Mouse (Mus musculus): ENCODE data around the gene Btbd9. TPM values are rescaled to one million over a fixed set of nuclear protein-coding genes. Genes with fewer than 3 reads are reported as not detected.
A peak's percentile ranks its signal among the peaks of the same experiment; 100 is the strongest.

Btbd9 gene
- polyA plus RNA-seq, 1 experiment from 2014 or later, result 59.8 TPM

DNA sequence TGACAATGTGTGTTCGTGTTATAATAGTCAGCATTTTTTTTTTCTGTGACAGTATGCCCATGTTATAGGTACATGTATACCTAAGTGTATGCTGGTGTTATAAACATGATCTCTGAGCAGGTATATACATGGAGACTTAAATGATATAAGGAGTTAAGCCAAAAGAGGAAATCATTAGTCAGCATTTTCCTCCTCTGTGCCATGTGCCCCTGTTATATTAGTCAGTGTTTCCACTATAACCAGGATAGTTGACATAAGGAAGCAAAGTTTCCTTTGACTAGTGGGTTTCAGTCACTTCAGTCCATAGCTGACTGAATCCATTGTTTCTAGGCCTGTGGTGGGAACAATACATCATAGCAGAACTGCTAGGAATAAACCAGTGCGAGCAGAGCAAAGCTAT is 81.1 kb downstream of the Btbd9 start:
- Histone ChIP-seq H3K4me1 (peaks cover 9% of the 10 kb centered on the region; the same call in 1 of the 2 replicates), H3K9me3 (no peaks in the 10 kb centered on the region), H3K27me3 (ENCODE audit: insufficient read depth, poor library complexity, severe bottlenecking) (no peaks in the 10 kb centered on the region), H3K36me3 (0 out of 2 replicates have a peak, but pooled peaks cover 11% of the 10 kb centered on the region), H3K4me3 (no peak overlapping the region), H3K27ac (no peak overlapping the region)
- 89% methylated on average over 2 of the region's 2 CpGs for WGBS
- no peak for DNase-seq (ENCODE audit: low spot score)

DNA sequence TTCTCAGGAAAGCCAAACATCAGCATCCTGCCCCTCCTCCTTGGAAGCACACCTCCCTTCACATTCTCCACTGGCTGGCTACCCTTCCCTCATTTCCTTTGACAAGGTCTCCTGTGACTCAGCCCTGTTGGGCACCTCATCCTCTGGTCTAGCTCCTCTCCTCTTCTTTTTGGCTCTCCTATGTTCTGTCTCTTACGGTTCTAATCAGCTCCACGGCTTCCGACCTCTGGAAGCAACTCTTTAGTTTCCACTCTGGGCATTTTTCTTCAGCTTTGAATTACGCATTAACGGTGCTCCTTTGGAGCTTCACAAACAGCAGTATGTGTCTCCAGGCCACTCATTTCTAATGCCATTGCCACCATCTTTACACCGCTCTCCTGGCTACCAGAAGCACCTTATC is 82.8 kb downstream of the Btbd9 start:
- Histone ChIP-seq H3K27ac (no peak overlapping the region), H3K27me3 (ENCODE audit: insufficient read depth, poor library complexity, severe bottlenecking) (no peaks in the 10 kb centered on the region), H3K9me3 (no peaks in the 10 kb centered on the region), H3K36me3 (0 out of 2 replicates have a peak, but pooled peaks cover 7% of the 10 kb centered on the region), H3K4me1 (peaks cover 6% of the 10 kb centered on the region; the same call in 1 of the 2 replicates), H3K4me3 (no peak overlapping the region)
- WGBS, result 91% methylated on average over 6 of the region's 6 CpGs
- DNase-seq (ENCODE audit: low spot score), result peak; percentile 61

DNA sequence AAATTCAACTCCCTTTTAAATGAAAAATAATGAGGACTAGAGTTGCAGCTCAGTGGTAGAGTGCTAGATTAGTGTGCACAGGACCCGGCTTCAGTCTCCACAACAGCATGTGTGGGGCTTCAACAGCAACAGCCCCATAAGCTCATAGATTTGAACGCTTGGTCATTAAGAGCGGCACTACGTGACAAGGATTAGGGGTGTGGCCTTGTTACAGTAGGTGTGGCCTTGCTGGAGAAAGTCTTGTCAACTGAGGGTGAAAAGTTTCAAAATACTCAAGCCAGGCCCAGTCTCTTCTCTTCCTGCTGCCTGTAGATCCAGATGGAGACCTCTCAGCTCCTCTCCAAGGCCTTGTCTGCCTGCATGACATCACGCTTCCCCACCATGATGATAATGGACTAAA is 84.1 kb downstream of the Btbd9 start:
- Histone ChIP-seq H3K9me3 (no peaks in the 10 kb centered on the region), H3K27me3 (ENCODE audit: insufficient read depth, poor library complexity, severe bottlenecking) (no peaks in the 10 kb centered on the region), H3K27ac (no peak overlapping the region), H3K4me1 (peaks cover 5% of the 10 kb centered on the region; the same call in 1 of the 2 replicates), H3K4me3 (no peak overlapping the region), H3K36me3 (0 out of 2 replicates have a peak, but pooled peaks cover 7% of the 10 kb centered on the region)
- 91% methylated on average over 5 of the region's 5 CpGs for WGBS
- peak; percentile 56 for DNase-seq (ENCODE audit: low spot score)

DNA sequence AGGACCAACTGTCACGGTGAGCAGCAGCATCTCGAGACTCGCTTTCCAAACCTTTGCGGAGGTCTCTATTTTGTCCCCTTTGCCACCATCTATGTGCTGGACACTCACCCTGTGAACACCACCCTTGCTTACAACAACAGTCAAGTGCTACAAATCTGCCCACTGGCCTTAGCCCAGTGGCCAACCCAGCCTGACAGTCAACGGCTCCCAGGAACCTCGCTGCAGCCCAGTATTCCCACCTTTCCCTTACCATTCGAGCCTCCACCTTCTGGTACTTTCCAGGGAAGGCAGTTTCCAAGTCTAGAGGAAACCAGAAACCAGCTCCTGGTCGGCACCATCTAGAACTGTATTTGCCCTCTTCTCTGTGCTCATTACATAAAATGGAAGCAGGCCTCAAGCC is 84.7 kb downstream of the Btbd9 start:
- 94% methylated on average over 8 of the region's 8 CpGs for WGBS
- H3K4me3 ChIP-seq, result no peak overlapping the region

DNA sequence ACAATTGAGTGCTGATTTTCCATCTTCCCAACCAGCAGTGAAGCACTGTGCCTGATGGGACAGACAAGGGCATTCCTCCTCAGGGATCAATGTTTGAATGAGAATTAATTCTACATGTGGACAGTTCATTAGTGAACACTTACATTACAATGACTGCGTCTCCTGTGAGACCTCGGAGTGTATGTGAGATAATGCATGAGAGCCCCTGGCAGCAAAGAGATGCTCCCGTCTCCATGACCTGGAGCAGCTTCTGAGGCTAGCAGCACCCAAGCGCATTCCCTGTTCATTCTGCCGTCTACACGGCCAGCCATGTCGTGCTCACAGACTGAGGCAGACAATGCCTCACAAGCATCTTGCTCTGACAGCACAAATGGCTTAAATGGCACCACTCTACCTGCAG is 85.7 kb downstream of the Btbd9 start:
- H3K36me3 ChIP-seq, result 0 out of 2 replicates have a peak, but pooled peaks cover 10% of the 10 kb centered on the region
- no peaks in the 10 kb centered on the region for H3K27me3 ChIP-seq (ENCODE audit: insufficient read depth, poor library complexity, severe bottlenecking)
- no peak overlapping the region for H3K4me3 ChIP-seq
- WGBS, result 92% methylated on average over 7 of the region's 7 CpGs
- DNase-seq (ENCODE audit: low spot score), result peak; percentile 70
- H3K27ac ChIP-seq, result no peak overlapping the region
- peaks cover 5% of the 10 kb centered on the region; the same call in 1 of the 2 replicates for H3K4me1 ChIP-seq
- no peaks in the 10 kb centered on the region for H3K9me3 ChIP-seq

More for the DNA sequence above, 84.7 kb downstream of the Btbd9 start:
- Histone ChIP-seq H3K4me1 (peaks cover 5% of the 10 kb centered on the region; the same call in 1 of the 2 replicates), H3K27me3 (ENCODE audit: insufficient read depth, poor library complexity, severe bottlenecking) (no peaks in the 10 kb centered on the region), H3K9me3 (no peaks in the 10 kb centered on the region), H3K36me3 (0 out of 2 replicates have a peak, but pooled peaks cover 7% of the 10 kb centered on the region), H3K27ac (no peak overlapping the region)
- peak; percentile 70 for DNase-seq (ENCODE audit: low spot score)

DNA sequence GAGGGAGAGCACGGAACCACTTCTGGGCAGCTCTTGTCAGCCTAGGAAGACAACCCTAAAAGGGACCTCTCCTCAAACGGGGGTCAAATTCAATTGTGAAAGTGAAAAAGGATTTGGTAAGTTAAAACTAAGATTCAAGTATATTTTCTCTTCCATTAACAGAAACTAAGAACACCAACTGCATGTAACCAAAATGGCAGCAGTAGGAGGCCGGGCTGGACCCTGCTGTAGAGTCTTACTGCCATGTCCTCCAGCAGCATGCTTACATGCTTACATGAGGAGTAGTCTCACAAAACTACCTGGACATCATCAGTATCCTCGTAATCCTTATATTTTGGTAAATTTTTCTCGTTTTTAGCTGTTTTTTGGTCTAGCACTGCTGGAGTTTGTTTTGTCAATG is 86.2 kb downstream of the Btbd9 start:
- DNase-seq (ENCODE audit: low spot score), result no peak
- Histone ChIP-seq H3K4me1 (peaks cover 5% of the 10 kb centered on the region; the same call in 1 of the 2 replicates), H3K9me3 (no peaks in the 10 kb centered on the region), H3K27me3 (ENCODE audit: insufficient read depth, poor library complexity, severe bottlenecking) (no peaks in the 10 kb centered on the region), H3K27ac (no peak overlapping the region), H3K4me3 (no peak overlapping the region), H3K36me3 (0 out of 2 replicates have a peak, but pooled peaks cover 10% of the 10 kb centered on the region)
- 89% methylated on average over 5 of the region's 5 CpGs for WGBS

DNA sequence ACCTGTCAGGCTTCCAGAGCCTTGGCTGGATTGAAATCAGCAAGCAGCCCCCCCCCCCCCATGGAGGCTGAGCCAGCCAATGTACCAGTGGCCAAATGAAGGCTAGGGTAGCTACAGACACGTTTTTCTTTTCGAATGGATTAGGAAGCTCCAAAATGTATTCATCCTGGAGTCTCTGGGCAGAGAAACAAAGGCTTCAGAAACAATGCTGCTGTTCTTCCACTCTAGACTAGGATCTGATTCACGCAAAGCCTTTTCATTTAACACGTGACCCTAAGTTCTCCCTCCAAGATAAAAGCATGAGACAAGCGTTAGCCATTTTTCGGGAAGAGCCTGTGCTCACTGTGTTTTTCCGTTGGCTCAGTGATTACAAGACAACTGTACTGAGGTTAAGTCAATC is 86.7 kb downstream of the Btbd9 start:
- 69% methylated on average over 7 of the region's 7 CpGs for WGBS
- H3K36me3 ChIP-seq, result 0 out of 2 replicates have a peak, but pooled peaks cover 10% of the 10 kb centered on the region
- H3K4me3 ChIP-seq, result no peak overlapping the region
- H3K9me3 ChIP-seq, result no peaks in the 10 kb centered on the region
- H3K27ac ChIP-seq, result no peak overlapping the region
- H3K4me1 ChIP-seq, result peaks cover 8% of the 10 kb centered on the region; the same call in 1 of the 2 replicates
- H3K27me3 ChIP-seq (ENCODE audit: insufficient read depth, poor library complexity, severe bottlenecking), result no peaks in the 10 kb centered on the region
- no peak for DNase-seq (ENCODE audit: low spot score)

DNA sequence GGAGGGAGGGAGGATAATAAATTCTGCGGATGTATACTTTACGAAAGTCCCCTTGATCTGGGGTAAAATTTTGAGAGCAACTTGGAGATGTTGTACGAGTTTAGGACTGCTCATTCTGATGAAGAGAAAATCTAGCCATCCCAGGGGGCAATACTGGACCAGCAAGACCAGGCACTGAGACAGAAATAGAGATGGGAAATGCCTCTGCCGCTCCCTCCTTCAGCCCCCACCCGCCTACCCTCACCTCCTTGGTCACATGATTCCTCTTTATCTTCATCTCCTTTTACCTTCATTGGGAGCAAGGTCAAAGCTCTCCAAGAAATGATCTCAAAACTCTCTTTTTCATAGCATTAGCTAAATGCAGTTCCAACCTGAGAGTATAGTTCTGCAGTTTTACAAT is 88.6 kb downstream of the Btbd9 start:
- Histone ChIP-seq H3K27ac (no peak overlapping the region), H3K4me3 (no peak overlapping the region), H3K4me1 (peaks cover 11% of the 10 kb centered on the region; the same call in 1 of the 2 replicates), H3K9me3 (0 out of 2 replicates have a peak, but pooled peaks cover 2% of the 10 kb centered on the region), H3K27me3 (ENCODE audit: insufficient read depth, poor library complexity, severe bottlenecking) (no peaks in the 10 kb centered on the region), H3K36me3 (peaks cover 15% of the 10 kb centered on the region; the same call in 1 of the 2 replicates)
- 70% methylated on average over 5 of the region's 5 CpGs for WGBS
- DNase-seq (ENCODE audit: low spot score), result no peak

DNA sequence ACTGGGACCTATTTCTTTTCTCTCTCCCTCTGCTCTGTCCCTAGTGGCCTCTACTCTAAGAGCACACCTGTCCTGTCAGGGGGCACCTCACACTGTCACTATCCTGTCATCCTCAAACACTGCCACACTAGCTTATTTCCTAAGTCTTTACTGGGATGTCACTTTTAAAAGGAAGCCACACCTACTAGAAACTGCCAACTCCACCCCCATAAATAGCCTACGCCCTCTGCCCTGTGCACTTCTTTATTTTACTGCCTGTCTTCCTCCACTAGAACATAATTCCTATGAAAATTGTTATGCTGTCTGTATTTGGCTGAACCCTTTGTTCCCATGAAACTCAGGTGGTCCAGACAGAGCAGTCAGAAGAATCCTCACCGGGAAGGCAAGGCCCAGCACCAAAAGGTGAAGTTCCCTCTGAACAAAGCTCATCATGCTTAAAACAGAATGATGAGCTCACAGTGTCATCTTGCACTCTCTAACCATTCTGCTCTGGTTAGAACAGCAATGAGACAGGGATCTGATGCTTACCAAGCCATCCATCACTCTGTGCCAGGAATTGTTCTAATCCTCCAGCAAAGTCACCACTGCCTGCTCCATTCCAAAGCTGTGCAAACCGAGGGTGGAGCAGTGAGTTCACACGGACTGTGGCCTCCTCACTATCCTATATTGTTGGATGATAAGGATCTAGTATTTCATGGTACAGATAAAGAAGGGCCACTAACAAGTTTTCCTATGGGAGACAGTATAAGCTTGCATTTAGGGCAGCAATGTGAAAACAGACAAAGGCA is 91.0 kb downstream of the Btbd9 start:
- no peak overlapping the region for H3K4me3 ChIP-seq
- H3K9me3 ChIP-seq, result 0 out of 2 replicates have a peak, but pooled peaks cover 2% of the 10 kb centered on the region
- H3K36me3 ChIP-seq, result peaks cover 10% of the 10 kb centered on the region; the same call in 1 of the 2 replicates
- 86% methylated on average over 4 of the region's 4 CpGs for WGBS
- peak; percentile 3 for DNase-seq (ENCODE audit: low spot score)
- peaks cover 11% of the 10 kb centered on the region for H3K4me1 ChIP-seq
- no peak overlapping the region for H3K27ac ChIP-seq
- H3K27me3 ChIP-seq (ENCODE audit: insufficient read depth, poor library complexity, severe bottlenecking), result no peaks in the 10 kb centered on the region

DNA sequence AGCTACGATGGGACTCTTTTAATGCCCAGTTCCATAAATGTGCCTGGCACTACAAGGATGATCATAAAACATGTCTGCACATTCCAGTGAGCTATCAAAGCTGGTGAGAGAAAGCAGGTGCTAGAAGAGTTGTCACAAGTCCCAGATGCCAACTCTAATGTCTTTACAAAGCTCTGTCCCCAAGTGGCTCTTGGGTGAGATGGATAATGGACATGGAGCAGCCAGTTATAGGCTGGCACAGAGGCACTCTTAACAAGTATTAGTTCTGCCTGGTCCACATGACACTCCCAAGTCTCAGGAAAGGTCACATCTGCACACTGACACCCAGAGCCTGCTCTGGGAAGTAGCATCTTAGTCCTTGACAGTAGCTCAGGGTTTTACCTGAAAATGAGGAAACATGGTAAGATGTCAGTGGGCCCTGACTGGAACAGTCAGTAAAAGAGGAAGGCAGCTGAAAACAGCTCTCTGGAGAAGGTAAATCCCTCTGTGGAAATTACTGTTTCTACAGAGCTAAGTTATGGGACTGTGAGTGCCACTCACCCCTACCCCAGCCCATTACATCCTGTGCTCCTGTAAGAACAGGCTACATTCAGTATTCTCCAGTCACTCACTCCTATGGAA is 91.7 kb downstream of the Btbd9 start:
- Histone ChIP-seq H3K4me1 (peaks cover 11% of the 10 kb centered on the region), H3K36me3 (peaks cover 10% of the 10 kb centered on the region; the same call in 1 of the 2 replicates), H3K27me3 (ENCODE audit: insufficient read depth, poor library complexity, severe bottlenecking) (no peaks in the 10 kb centered on the region), H3K9me3 (0 out of 2 replicates have a peak, but pooled peaks cover 2% of the 10 kb centered on the region), H3K4me3 (no peak overlapping the region), H3K27ac (no peak overlapping the region)
- peak; percentile 36 for DNase-seq (ENCODE audit: low spot score)
- 87% methylated on average over 1 of the region's 1 CpGs for WGBS

DNA sequence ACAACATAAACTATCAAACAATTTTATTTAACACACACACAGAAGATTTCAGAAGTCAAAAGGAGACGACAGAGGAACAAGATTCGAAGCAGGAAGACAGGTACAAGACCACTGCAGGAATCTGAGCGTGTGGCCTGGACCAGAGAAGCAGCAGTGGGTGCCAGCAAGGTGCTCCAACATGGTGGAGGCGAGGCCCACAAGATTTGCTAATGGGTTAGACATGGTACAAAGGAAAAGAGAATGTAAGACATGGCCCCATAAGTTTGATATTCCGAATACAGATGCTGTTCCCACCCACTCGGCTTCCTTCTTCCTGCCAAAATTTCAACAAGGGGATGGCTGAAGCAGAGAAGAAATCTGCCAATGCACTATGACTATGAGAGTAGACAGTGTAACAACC is 94.5 kb downstream of the Btbd9 start:
- Histone ChIP-seq H3K4me1 (peaks cover 19% of the 10 kb centered on the region), H3K36me3 (peaks cover 10% of the 10 kb centered on the region; the same call in 1 of the 2 replicates), H3K9me3 (0 out of 2 replicates have a peak, but pooled peaks cover 2% of the 10 kb centered on the region), H3K27ac (no peak overlapping the region), H3K27me3 (ENCODE audit: insufficient read depth, poor library complexity, severe bottlenecking) (no peaks in the 10 kb centered on the region), H3K4me3 (no peak overlapping the region)
- DNase-seq (ENCODE audit: low spot score), result no peak
- WGBS, result 89% methylated on average over 6 of the region's 6 CpGs

DNA sequence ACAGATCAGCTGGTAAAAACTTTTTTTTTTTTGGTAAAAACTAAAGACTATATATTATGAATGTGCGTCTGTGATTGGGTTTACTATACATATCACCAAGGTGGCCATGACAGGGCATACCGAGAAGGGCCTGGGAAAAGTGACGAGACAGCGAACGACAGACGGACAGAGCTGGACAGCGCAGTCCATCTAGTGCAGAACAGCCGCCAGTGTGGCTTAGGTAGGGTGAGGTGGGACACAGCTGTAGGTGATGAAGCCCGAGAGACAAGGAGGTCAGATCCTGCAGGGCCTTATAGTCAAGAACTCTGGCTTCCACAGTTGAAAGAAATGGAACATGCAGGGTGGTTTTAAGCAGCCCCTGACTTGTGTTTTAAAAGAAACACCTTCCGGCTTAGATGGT is 94.9 kb downstream of the Btbd9 start:
- no peaks in the 10 kb centered on the region for H3K27me3 ChIP-seq (ENCODE audit: insufficient read depth, poor library complexity, severe bottlenecking)
- peaks cover 9% of the 10 kb centered on the region; the same call in 1 of the 2 replicates for H3K36me3 ChIP-seq
- H3K4me1 ChIP-seq, result peaks cover 19% of the 10 kb centered on the region
- H3K27ac ChIP-seq, result no peak overlapping the region
- peak; percentile 35 for DNase-seq (ENCODE audit: low spot score)
- WGBS, result 91% methylated on average over 10 of the region's 10 CpGs
- 0 out of 2 replicates have a peak, but pooled peaks cover 2% of the 10 kb centered on the region for H3K9me3 ChIP-seq
- no peak overlapping the region for H3K4me3 ChIP-seq

DNA sequence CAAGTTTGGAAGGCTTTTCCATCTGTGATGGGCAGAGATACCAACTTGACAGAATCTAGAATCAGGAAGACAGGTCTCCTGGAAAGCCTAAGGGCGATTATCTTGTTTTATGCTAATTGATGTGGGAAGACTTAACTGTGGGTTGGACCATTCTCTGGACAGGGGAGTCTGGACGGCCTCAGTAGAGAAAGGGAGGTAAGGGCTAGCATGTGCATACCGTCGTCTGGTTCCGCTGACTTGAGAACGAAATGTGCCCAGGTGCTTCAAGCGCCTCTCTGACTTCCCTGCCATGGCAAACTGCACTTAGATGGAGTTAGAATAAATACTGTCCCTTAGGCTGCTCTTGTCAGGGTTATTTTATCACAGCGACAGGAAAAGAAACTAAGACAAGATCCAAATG is 95.9 kb downstream of the Btbd9 start:
- peaks cover 7% of the 10 kb centered on the region; the same call in 1 of the 2 replicates for H3K36me3 ChIP-seq
- WGBS, result 82% methylated on average over 8 of the region's 8 CpGs
- no peaks in the 10 kb centered on the region for H3K27me3 ChIP-seq (ENCODE audit: insufficient read depth, poor library complexity, severe bottlenecking)
- peaks cover 22% of the 10 kb centered on the region for H3K4me1 ChIP-seq
- H3K4me3 ChIP-seq, result no peak overlapping the region
- H3K9me3 ChIP-seq, result 0 out of 2 replicates have a peak, but pooled peaks cover 2% of the 10 kb centered on the region
- DNase-seq (ENCODE audit: low spot score), result peak; percentile 58
- H3K27ac ChIP-seq, result no peak overlapping the region

Measured in heart, embryonic 10.5 days (tissue).